Mouse (Mus musculus): ENCODE data around the gene Boc. TPM values are rescaled to one million over a fixed set of nuclear protein-coding genes. Genes with fewer than 3 reads are reported as not detected.

Gene Boc
- polyA plus RNA-seq, 1 experiment from 2014 or later = 37.5 TPM

GRCm38 (mm10) chr16:44494441-44495108 is 64.1 kb downstream of the Boc start:
- Histone ChIP-seq H3K36me3 (peaks cover 70% of the 10 kb centered on the region), H3K4me1 (peaks cover 16% of the 10 kb centered on the region), H3K4me2 (replicated peaks) (no peak overlapping the region), H3K9me3 (replicated peaks) (no peaks in the 10 kb centered on the region), H3K27ac (peak overlapping the region; percentile 60), H3K9ac (no peak overlapping the region), H3K27me3 (no peaks in the 10 kb centered on the region), H3K4me3 (no peak overlapping the region)
- 35% methylated on average over 8 of the region's 8 CpGs for WGBS
- peak; percentile 80 for ATAC-seq (ENCODE audit: low FRiP score)

- peak overlapping the region; percentile 12 for H3K27ac ChIP-seq
- H3K4me1 ChIP-seq = peaks cover 16% of the 10 kb centered on the region
- H3K36me3 ChIP-seq = peaks cover 71% of the 10 kb centered on the region
- no peak overlapping the region for H3K4me3 ChIP-seq
- H3K4me2 ChIP-seq (replicated peaks) = no peak overlapping the region
- no peaks in the 10 kb centered on the region for H3K27me3 ChIP-seq
- no peak overlapping the region for H3K9ac ChIP-seq
- no peak for ATAC-seq (ENCODE audit: low FRiP score)
- no peaks in the 10 kb centered on the region for H3K9me3 ChIP-seq (replicated peaks)
- 30% methylated on average over 6 of the region's 6 CpGs for WGBS
Observed at GRCm38 (mm10) chr16:44493868-44494267, 64.8 kb downstream of the Boc start.

GRCm38 (mm10) chr16:44492706-44493105 is 66.0 kb downstream of the Boc start:
- H3K4me1 ChIP-seq = peaks cover 16% of the 10 kb centered on the region
- H3K27me3 ChIP-seq = no peaks in the 10 kb centered on the region
- H3K27ac ChIP-seq = no peak overlapping the region
- H3K36me3 ChIP-seq = peaks cover 70% of the 10 kb centered on the region
- no peaks in the 10 kb centered on the region for H3K9me3 ChIP-seq (replicated peaks)
- H3K4me2 ChIP-seq (replicated peaks) = no peak overlapping the region
- 85% methylated on average over 9 of the region's 9 CpGs for WGBS
- no peak for ATAC-seq (ENCODE audit: low FRiP score)
- no peak overlapping the region for H3K4me3 ChIP-seq
- no peak overlapping the region for H3K9ac ChIP-seq

GRCm38 (mm10) chr16:44492151-44492550 is 66.5 kb downstream of the Boc start:
- no peak overlapping the region for H3K4me2 ChIP-seq (replicated peaks)
- H3K9me3 ChIP-seq (replicated peaks) = no peaks in the 10 kb centered on the region
- H3K4me3 ChIP-seq = no peak overlapping the region
- no peaks in the 10 kb centered on the region for H3K27me3 ChIP-seq
- no peak overlapping the region for H3K9ac ChIP-seq
- no peak for ATAC-seq (ENCODE audit: low FRiP score)
- H3K36me3 ChIP-seq = peaks cover 76% of the 10 kb centered on the region
- peak overlapping the region; percentile 7; the same call in 1 of the 2 replicates for H3K27ac ChIP-seq
- H3K4me1 ChIP-seq = peaks cover 22% of the 10 kb centered on the region
- 94% methylated on average over 6 of the region's 6 CpGs for WGBS

- WGBS = 94% methylated on average over 9 of the region's 9 CpGs
- no peak for ATAC-seq (ENCODE audit: low FRiP score)
- no peak overlapping the region for H3K27ac ChIP-seq
- no peak overlapping the region for H3K4me3 ChIP-seq
- no peaks in the 10 kb centered on the region for H3K9me3 ChIP-seq (replicated peaks)
- no peak overlapping the region for H3K9ac ChIP-seq
- peaks cover 79% of the 10 kb centered on the region for H3K36me3 ChIP-seq
- H3K4me1 ChIP-seq = peaks cover 28% of the 10 kb centered on the region
- no peaks in the 10 kb centered on the region for H3K27me3 ChIP-seq
- no peak overlapping the region for H3K4me2 ChIP-seq (replicated peaks)
Observed at GRCm38 (mm10) chr16:44491051-44491450, 67.6 kb downstream of the Boc start.

- Histone ChIP-seq H3K36me3 (peaks cover 66% of the 10 kb centered on the region), H3K4me1 (peaks cover 21% of the 10 kb centered on the region), H3K27ac (peak overlapping the region; percentile 41; the same call in 1 of the 2 replicates), H3K9me3 (replicated peaks) (no peaks in the 10 kb centered on the region), H3K9ac (no peak overlapping the region), H3K4me2 (replicated peaks) (no peak overlapping the region), H3K4me3 (no peak overlapping the region), H3K27me3 (no peaks in the 10 kb centered on the region)
- 77% methylated on average over 13 of the region's 13 CpGs for WGBS
- ATAC-seq (ENCODE audit: low FRiP score) = 0 out of 2 replicates have a peak, but pooled peaks have one; percentile 11
Observed at GRCm38 (mm10) chr16:44487194-44487593, 71.5 kb downstream of the Boc start.

- no peak overlapping the region for H3K4me2 ChIP-seq (replicated peaks)
- ATAC-seq (ENCODE audit: low FRiP score) = peak; percentile 38; the same call in 1 of the 2 replicates
- H3K36me3 ChIP-seq = peaks cover 61% of the 10 kb centered on the region
- peak overlapping the region; percentile 41; the same call in 1 of the 2 replicates for H3K27ac ChIP-seq
- no peaks in the 10 kb centered on the region for H3K27me3 ChIP-seq
- WGBS = 81% methylated on average over 9 of the region's 9 CpGs
- H3K4me3 ChIP-seq = no peak overlapping the region
- H3K9me3 ChIP-seq (replicated peaks) = no peaks in the 10 kb centered on the region
- H3K9ac ChIP-seq = no peak overlapping the region
- H3K4me1 ChIP-seq = peaks cover 25% of the 10 kb centered on the region
Observed at GRCm38 (mm10) chr16:44486612-44487011, 72.1 kb downstream of the Boc start.

GRCm38 (mm10) chr16:44485691-44486090 is 73.0 kb downstream of the Boc start:
- H3K4me1 ChIP-seq = peaks cover 27% of the 10 kb centered on the region
- H3K36me3 ChIP-seq = peaks cover 51% of the 10 kb centered on the region
- H3K9ac ChIP-seq = no peak overlapping the region
- 75% methylated on average over 8 of the region's 8 CpGs for WGBS
- H3K9me3 ChIP-seq (replicated peaks) = no peaks in the 10 kb centered on the region
- ATAC-seq (ENCODE audit: low FRiP score) = no peak
- H3K27ac ChIP-seq = peak overlapping the region; percentile 44; the same call in 1 of the 2 replicates
- H3K4me3 ChIP-seq = no peak overlapping the region
- no peaks in the 10 kb centered on the region for H3K27me3 ChIP-seq
- H3K4me2 ChIP-seq (replicated peaks) = no peak overlapping the region

GRCm38 (mm10) chr16:44484831-44485230 is 73.9 kb downstream of the Boc start:
- Histone ChIP-seq H3K4me2 (replicated peaks) (no peak overlapping the region), H3K4me1 (peaks cover 27% of the 10 kb centered on the region), H3K27ac (no peak overlapping the region), H3K9me3 (replicated peaks) (no peaks in the 10 kb centered on the region), H3K36me3 (peaks cover 43% of the 10 kb centered on the region), H3K4me3 (no peak overlapping the region), H3K27me3 (no peaks in the 10 kb centered on the region), H3K9ac (no peak overlapping the region)
- WGBS = 84% methylated on average over 10 of the region's 10 CpGs
- no peak for ATAC-seq (ENCODE audit: low FRiP score)

- 18% methylated on average over 7 of the region's 7 CpGs for WGBS
- Histone ChIP-seq H3K27ac (no peak overlapping the region), H3K4me1 (peaks cover 29% of the 10 kb centered on the region), H3K36me3 (peaks cover 36% of the 10 kb centered on the region), H3K27me3 (no peaks in the 10 kb centered on the region), H3K4me2 (replicated peaks) (no peak overlapping the region), H3K9me3 (replicated peaks) (no peaks in the 10 kb centered on the region), H3K9ac (no peak overlapping the region), H3K4me3 (no peak overlapping the region)
- no peak for ATAC-seq (ENCODE audit: low FRiP score)
Observed at GRCm38 (mm10) chr16:44484079-44484478, 74.6 kb downstream of the Boc start.

GRCm38 (mm10) chr16:44481599-44482593 is 76.8 kb downstream of the Boc start:
- peaks cover 15% of the 10 kb centered on the region for H3K36me3 ChIP-seq
- 0 out of 2 replicates have a peak overlapping the region, but pooled peaks have one; percentile 18 for H3K9ac ChIP-seq
- H3K27ac ChIP-seq = peak overlapping the region; percentile 44; the same call in 1 of the 2 replicates
- H3K27me3 ChIP-seq = no peaks in the 10 kb centered on the region
- no peak overlapping the region for H3K4me3 ChIP-seq
- 42% methylated on average over 28 of the region's 28 CpGs for WGBS
- no peak overlapping the region for H3K4me2 ChIP-seq (replicated peaks)
- no peaks in the 10 kb centered on the region for H3K9me3 ChIP-seq (replicated peaks)
- no peak for ATAC-seq (ENCODE audit: low FRiP score)
- peaks cover 22% of the 10 kb centered on the region for H3K4me1 ChIP-seq

GRCm38 (mm10) chr16:44480616-44481015 is 78.1 kb downstream of the Boc start:
- Histone ChIP-seq H3K27ac (0 out of 2 replicates have a peak overlapping the region, but pooled peaks have one; percentile 12), H3K4me3 (no peak overlapping the region), H3K9me3 (replicated peaks) (no peaks in the 10 kb centered on the region), H3K9ac (no peak overlapping the region), H3K36me3 (peaks cover 2% of the 10 kb centered on the region; the same call in 1 of the 2 replicates), H3K4me2 (replicated peaks) (no peak overlapping the region), H3K4me1 (peaks cover 10% of the 10 kb centered on the region), H3K27me3 (no peaks in the 10 kb centered on the region)
- no peak for ATAC-seq (ENCODE audit: low FRiP score)
- 81% methylated on average over 7 of the region's 7 CpGs for WGBS
